Mouse (Mus musculus) heart, adult 2 months (tissue): ENCODE data around the gene Zfp715. TPM values are rescaled to one million over a fixed set of nuclear protein-coding genes. Genes with fewer than 3 reads are reported as not detected.

Experiments used
- DNase-seq, 2 experiments: peaks; one replicate each; pipeline ENCODE4 v3.0.0; 2021
- H3K27ac ChIP-seq: fragments of 200-600 bp; 2 replicates; pipeline ENCODE4 v1.8.1; 2022
- H3K27me3 ChIP-seq: fragments of 200-500 bp; 2 replicates; pipeline ENCODE4 v1.6.1; 2012; ENCODE audit warnings: mild to moderate bottlenecking, low read length, inconsistent platforms, mixed read lengths; ENCODE audit not compliant: control insufficient read depth, insufficient read depth
- H3K36me3 ChIP-seq: fragments of 200-500 bp; 2 replicates; pipeline ENCODE4 v1.6.1; 2012; ENCODE audit warnings: low read length, inconsistent platforms; ENCODE audit not compliant: control insufficient read depth, insufficient read depth
- H3K4me1 ChIP-seq: fragments of 200-500 bp; 2 replicates; pipeline ENCODE4 v1.6.1; 2011; ENCODE audit warnings: low read length; ENCODE audit not compliant: control insufficient read depth, insufficient read depth
- H3K4me3 ChIP-seq: fragments of 200-600 bp; 2 replicates; pipeline ENCODE4 v1.8.1; 2022
- H3K79me2 ChIP-seq: fragments of 200-500 bp; replicated peaks from 2 replicates; pipeline ENCODE4 v1.6.1; 2012; ENCODE audit warnings: mild to moderate bottlenecking, inconsistent platforms, low read length, moderate library complexity, mixed read lengths; ENCODE audit not compliant: control insufficient read depth, insufficient read depth
- H3K9ac ChIP-seq: fragments of 200-500 bp; 2 replicates; pipeline ENCODE4 v1.6.1; 2012; ENCODE audit warnings: low read depth, mild to moderate bottlenecking, control low read depth, inconsistent platforms, low read length, mixed read lengths
- CTCF ChIP-seq: fragments of 200-600 bp; IDR thresholded peaks from 2 replicates; pipeline ENCODE4 v1.8.1; 2022; ENCODE audit warnings: antibody characterized with exemption, mild to moderate bottlenecking, moderate library complexity
- EP300 ChIP-seq: fragments of 200-500 bp; IDR thresholded peaks from 2 replicates; pipeline ENCODE4 v1.6.1; 2011; ENCODE audit warnings: low read depth, low read length, control low read depth; ENCODE audit not compliant: insufficient read depth
- POLR2A ChIP-seq: fragments of 200-500 bp; IDR thresholded peaks from 2 replicates; pipeline ENCODE4 v1.6.1; 2011; ENCODE audit warnings: mild to moderate bottlenecking, low read depth, low read length, control low read depth; ENCODE audit not compliant: insufficient read depth
- WGBS: fragments of 180-500 bp; shearing (Covaris S2); methylation state at CpG from one replicate; pipeline ENCODE4 v1.1.7; 2018; 5-methylcytosine and 5-hydroxymethylcytosine counted together
- intact Hi-C: fragments of 180-260 bp; cut with DNase I; formaldehyde crosslinking; loops from one replicate; pipeline ENCODE4 v1.15.1; 2025
- long read RNA-seq: library from polyadenylated mRNA; stranded (forward); transcript quantifications from one replicate; pipeline ENCODE4 v2.0.0, GENCODE M21; 2021
- polyA plus RNA-seq: library from polyadenylated mRNA; depleted of rRNA; stranded (reverse); fragments of >200 nt; gene quantifications from 2 replicates; pipeline ENCODE4 v1.2.3, GENCODE M21; 2012; rRNA removed
- total RNA-seq, 2 experiments: library from RNA; stranded (reverse); gene quantifications; 2 replicates each; pipeline ENCODE4 v1.2.3; 2021

The Zfp715 gene
- total RNA-seq (10 to 100 TPM; 11.5 to 15.1 TPM), polyA plus RNA-seq (6.6 and 11.0 TPM in 2 replicates)
- long read RNA-seq, full-length matches to known transcripts, result 7 of 20 reads
- long read RNA-seq, partial matches to known transcripts, result 0 of 20 reads
- long read RNA-seq, other reads (novel, unspliced or antisense), result 13 of 20 reads

DNA sequence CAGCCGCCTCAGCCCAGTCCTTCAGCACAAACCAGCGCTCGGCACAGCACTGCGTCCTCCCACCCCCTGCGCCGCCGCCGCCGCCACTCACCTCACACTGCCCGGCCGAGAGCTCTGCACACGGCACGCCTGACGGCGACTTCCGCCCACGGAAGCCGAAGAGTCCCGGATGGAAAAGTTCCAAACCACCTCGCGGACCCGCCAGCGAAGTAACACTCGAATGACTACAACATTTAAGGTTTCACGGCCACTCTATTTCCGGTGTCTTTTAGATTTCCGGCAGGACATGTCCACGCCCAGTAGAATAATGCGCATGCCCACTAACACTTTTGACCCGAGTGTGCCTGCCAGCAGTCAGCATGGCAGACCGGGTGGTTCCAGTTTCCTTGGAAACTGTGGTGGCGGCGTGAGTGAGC is at the start of gene Zfp715:
Zfp715 (minus strand) TSS at position 282 of the 416 bp plus-strand sequence.
- Histone ChIP-seq H3K79me2 (peaks cover under 1% of the 10 kb centered on the region), H3K36me3 (peaks cover 31% of the 10 kb centered on the region), H3K4me3 (peak within 1 kb of the TSS; percentile 70), H3K27me3 (no peaks in the 10 kb centered on the region), H3K27ac (peak within 1 kb of the TSS; percentile 95), H3K9ac (peak within 1 kb of the TSS; percentile 86), H3K4me1 (peaks cover 17% of the 10 kb centered on the region)
- peak; percentile 86 to 93 for DNase-seq
- TF ChIP-seq POLR2A (peak; percentile 55), CTCF (no peak)
- under 1% methylated on average over 30 of the region's 33 CpGs for WGBS
- intact Hi-C loops, result loop anchor here (2.0 to 5.0 kb wide), 2 partner anchors 28 to 129 kb away; partner anchors contain the start of genes Cldnd2, Etfb and Gm45233

- Histone ChIP-seq H3K27ac (no peak overlapping the region), H3K36me3 (no peaks in the 10 kb centered on the region), H3K27me3 (no peaks in the 10 kb centered on the region), H3K9ac (no peak overlapping the region), H3K4me3 (no peak overlapping the region), H3K79me2 (no peaks in the 10 kb centered on the region), H3K4me1 (no peaks in the 10 kb centered on the region)
- DNase-seq, result no peak
- 44% methylated on average over 4 of the region's 4 CpGs for WGBS
- intact Hi-C loops, result no loop called here
- no peak for TF ChIP-seq CTCF
These were observed 48.9 kb upstream of the Zfp715 start for GRCm38 (mm10) chr7:43362021-43362420.

GRCm38 (mm10) chr7:43361442-43361841 is 48.3 kb upstream of the Zfp715 start:
- no peaks in the 10 kb centered on the region for H3K4me1 ChIP-seq
- no peak overlapping the region for H3K27ac ChIP-seq
- no peak for TF ChIP-seq POLR2A
- TF ChIP-seq EP300, result no peak
- TF ChIP-seq CTCF, result no peak
- DNase-seq, result no peak
- WGBS, result 87% methylated on average over 1 of the region's 1 CpGs
- no peaks in the 10 kb centered on the region for H3K79me2 ChIP-seq
- no peak overlapping the region for H3K4me3 ChIP-seq
- intact Hi-C loops, result no loop called here
- no peaks in the 10 kb centered on the region for H3K36me3 ChIP-seq
- no peaks in the 10 kb centered on the region for H3K27me3 ChIP-seq
- H3K9ac ChIP-seq, result no peak overlapping the region

DNA sequence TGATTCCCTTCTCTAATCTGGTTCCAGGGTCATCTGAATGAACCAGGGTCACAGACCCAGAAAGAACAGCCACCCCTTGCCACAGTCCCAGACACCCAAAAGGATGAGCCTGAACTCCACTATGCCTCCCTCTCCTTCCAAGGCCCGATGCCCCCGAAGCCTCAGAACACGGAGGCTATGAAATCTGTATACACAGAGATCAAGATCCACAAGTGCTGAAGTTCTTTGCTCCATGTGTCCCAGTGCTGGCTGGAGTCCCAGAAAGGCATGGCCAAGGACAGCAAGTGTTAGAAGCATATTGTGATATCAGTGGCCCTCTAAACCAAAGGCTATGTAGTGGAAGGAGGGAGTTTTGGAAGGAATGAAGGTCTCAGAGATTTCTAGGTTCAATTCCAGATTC is 45.5 kb upstream of the Zfp715 start:
- Histone ChIP-seq H3K27ac (no peak overlapping the region), H3K4me1 (no peaks in the 10 kb centered on the region), H3K36me3 (no peaks in the 10 kb centered on the region), H3K4me3 (no peak overlapping the region), H3K79me2 (no peaks in the 10 kb centered on the region), H3K9ac (no peak overlapping the region), H3K27me3 (no peaks in the 10 kb centered on the region)
- intact Hi-C loops, result no loop called here
- TF ChIP-seq POLR2A, result no peak
- no peak for TF ChIP-seq EP300
- TF ChIP-seq CTCF, result no peak
- WGBS, result 67% methylated on average over 3 of the region's 3 CpGs
- DNase-seq, result no peak

DNA sequence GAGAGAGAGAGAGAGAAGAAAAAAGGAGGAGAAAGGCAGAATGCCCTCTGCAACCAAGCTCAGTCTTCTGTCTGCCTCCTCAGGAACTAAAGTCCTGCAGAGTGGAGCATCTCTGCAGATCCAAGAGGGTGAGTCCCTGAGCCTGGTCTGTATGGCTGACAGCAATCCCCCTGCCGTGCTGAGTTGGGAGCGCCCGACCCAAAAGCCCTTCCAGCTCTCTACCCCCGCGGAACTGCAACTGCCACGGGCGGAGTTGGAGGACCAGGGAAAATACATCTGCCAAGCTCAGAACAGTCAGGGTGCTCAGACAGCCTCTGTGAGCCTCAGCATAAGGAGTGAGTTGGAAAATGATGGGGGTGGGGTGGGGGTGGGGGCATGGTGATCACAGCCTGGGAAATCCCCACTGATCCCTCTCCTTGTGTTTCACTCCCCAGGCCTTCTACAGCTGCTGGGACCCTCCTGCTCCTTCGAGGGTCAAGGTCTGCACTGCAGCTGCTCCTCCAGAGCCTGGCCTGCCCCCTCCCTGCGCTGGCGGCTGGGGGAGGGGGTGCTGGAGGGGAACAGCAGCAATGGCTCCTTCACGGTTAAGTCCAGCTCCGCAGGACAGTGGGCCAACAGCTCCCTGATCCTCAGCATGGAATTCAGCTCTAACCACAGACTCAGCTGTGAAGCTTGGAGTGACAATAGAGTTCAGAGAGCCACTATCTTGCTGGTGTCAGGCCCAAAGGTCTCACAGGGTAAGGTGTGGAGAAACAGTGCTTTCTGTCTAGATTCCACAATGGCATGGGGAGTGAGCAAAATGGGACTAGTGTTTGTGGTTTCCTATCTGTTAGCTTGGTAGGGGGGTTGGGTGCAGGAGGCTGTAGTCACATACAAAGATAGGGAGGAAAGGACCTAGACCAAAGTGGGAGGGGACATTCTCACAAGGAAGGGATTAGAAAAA is 42.1 kb upstream of the Zfp715 start:
- WGBS, result 11% methylated on average over 12 of the region's 12 CpGs
- intact Hi-C loops, result no loop called here
- no peaks in the 10 kb centered on the region for H3K4me1 ChIP-seq
- H3K36me3 ChIP-seq, result no peaks in the 10 kb centered on the region
- H3K9ac ChIP-seq, result no peak overlapping the region
- H3K27me3 ChIP-seq, result no peaks in the 10 kb centered on the region
- H3K79me2 ChIP-seq, result no peaks in the 10 kb centered on the region
- H3K27ac ChIP-seq, result no peak overlapping the region
- no peak for DNase-seq
- TF ChIP-seq CTCF (no peak), EP300 (no peak), POLR2A (no peak)
- H3K4me3 ChIP-seq, result no peak overlapping the region

DNA sequence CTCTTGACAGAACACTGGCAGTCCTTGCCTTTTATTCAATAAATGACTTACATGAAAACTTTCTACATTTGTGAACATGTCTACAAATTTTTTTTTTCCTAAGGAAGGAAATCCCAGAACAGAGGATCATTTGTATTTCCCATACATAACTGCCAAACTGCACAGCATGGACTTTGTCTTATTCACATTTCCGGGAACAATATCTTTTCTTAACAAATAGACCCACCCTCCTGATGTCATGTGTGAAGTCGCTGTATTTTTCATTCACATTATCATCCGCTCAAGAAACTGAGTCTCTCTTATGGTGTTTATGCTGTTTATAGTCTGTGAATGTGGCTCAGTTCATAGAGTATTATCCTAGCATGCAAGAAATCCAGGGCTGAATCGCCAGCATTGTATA is 40.7 kb upstream of the Zfp715 start:
- Histone ChIP-seq H3K4me3 (no peak overlapping the region), H3K4me1 (no peaks in the 10 kb centered on the region), H3K36me3 (no peaks in the 10 kb centered on the region), H3K27ac (no peak overlapping the region), H3K27me3 (no peaks in the 10 kb centered on the region), H3K9ac (no peak overlapping the region), H3K79me2 (no peaks in the 10 kb centered on the region)
- no peak for DNase-seq
- intact Hi-C loops, result no loop called here
- TF ChIP-seq CTCF (no peak), POLR2A (no peak), EP300 (no peak)
- 51% methylated on average over 4 of the region's 4 CpGs for WGBS
